Mouse (Mus musculus) gastrocnemius, postnatal 14 days (tissue): ENCODE results near the gene Iscu. TPM values are rescaled to one million over a fixed set of nuclear protein-coding genes. Genes with fewer than 3 reads are reported as not detected.

Experiments
- DNase-seq: peaks from one replicate; pipeline ENCODE4 v3.0.0; 2021; ENCODE audit warnings: mixed read lengths
- intact Hi-C: fragments of 180-260 bp; cut with DNase I; formaldehyde crosslinking; loops from one replicate; pipeline ENCODE4 v1.15.1; 2025; ENCODE audit warnings: low total_unique reads
- long read RNA-seq, 2 experiments: library from polyadenylated mRNA; stranded (forward); transcript quantifications; one replicate each; pipeline ENCODE4 v2.0.0; 2021
- total RNA-seq, 2 experiments: library from RNA; stranded (reverse); gene quantifications; 2 replicates each; pipeline ENCODE4 v1.2.3; 2021

Iscu gene
- total RNA-seq: 100 to 1,000 TPM in 1 of 2 experiments, 10 to 100 TPM in 1; 92.5 to 102 TPM
- long read RNA-seq, experiment 1, transcript Iscu-201 (5 exons, 957 nt): major isoform, 123 of 129 reads
- long read RNA-seq, experiment 1, partial matches to known transcripts: 1 of 129 reads
- long read RNA-seq, experiment 1, other reads (novel, unspliced or antisense): 0 of 129 reads
- long read RNA-seq, experiment 2, transcript Iscu-201 (5 exons, 957 nt): major isoform, 126 of 134 reads
- long read RNA-seq, experiment 2, partial matches to known transcripts: 0 of 134 reads
- long read RNA-seq, experiment 2, other reads (novel, unspliced or antisense): 1 of 134 reads

- DNase-seq: peak; percentile 94
- intact Hi-C loops: loop anchor here (10.0 kb wide), 1 partner anchor 332 kb away; no protein-coding TSS in a partner anchor
Observed at GRCm38 (mm10) chr5:113772450-113772895, at the start of gene Iscu, which contains the start of gene Sart3. TSS of gene Iscu (plus strand) at chr5:113772748. TSS of gene Sart3 (minus strand) at chr5:113772510.

DNA sequence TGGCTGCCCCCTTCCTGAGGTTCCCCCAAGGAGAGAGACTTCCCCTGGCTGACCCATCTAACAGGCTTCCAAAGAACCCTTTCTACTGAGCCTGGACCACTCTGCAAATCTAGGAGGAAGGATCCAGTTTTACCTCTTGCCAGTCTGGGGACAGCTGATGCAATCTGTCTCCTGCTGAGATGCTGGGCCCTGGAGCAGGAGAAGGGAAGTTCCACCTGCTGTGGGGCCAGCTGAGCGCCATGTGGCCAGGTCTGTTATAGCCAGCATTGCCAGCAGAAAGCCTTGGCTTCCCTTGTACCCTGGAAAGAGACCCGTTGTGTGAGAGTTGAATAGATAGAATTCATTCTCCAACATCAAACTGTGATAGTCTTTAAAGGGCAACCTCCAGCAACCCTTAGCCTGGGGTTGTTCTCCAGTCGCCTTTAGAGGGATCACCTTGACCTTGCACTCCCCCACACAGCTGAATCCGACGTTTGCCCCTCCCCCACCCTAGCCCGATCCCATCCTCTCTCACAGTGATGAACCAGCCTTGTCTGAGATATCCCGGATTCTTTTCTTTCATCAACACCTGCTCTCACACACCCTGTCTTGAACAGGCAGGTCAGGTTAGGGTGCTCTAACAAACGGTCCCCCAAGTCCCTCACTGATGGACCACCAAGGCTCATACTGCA lies 48.8 kb upstream of the Iscu start:
- DNase-seq: no peak
- intact Hi-C loops: loop anchor here (2.0 to 5.0 kb wide), 2 partner anchors 136 to 253 kb away; no protein-coding TSS in a partner anchor

- intact Hi-C loops: loop anchor here (2.0 to 5.0 kb wide), 2 partner anchors 137 to 254 kb away; no protein-coding TSS in a partner anchor
- DNase-seq: peak; percentile 76
Observed at GRCm38 (mm10) chr5:113724446-113724845, 48.1 kb upstream of the Iscu start, which contains the start of gene 1700069L16Rik. TSS of gene 1700069L16Rik (minus strand) at chr5:113724772.

DNA sequence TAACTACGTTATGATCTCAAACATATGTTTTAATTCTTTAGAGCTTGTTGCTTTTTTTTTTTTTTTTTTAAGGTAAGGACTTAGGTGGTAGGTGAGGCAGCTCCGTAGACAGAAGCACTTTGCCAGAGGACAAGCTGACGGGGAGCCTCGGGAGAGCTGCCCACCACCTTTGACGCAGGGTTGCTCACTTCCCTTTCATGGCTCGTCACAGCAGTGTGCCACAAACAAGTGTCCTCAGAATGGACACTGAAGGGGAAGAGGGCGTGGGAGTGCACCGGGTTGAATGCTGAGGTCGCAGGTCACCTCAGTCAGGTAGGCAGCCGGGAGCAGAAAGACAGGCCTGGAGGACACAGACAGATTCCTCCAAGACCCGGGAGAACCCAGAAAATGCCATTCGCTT lies 47.1 kb upstream of the Iscu start:
- intact Hi-C loops: loop anchor here (2.0 kb wide), 1 partner anchor 255 kb away; no protein-coding TSS in a partner anchor
- DNase-seq: no peak

- no peak for DNase-seq
- intact Hi-C loops: loop anchor here (2.0 kb wide), 1 partner anchor 360 kb away; no protein-coding TSS in a partner anchor
Observed at GRCm38 (mm10) chr5:113726618-113727017, 45.9 kb upstream of the Iscu start.

GRCm38 (mm10) chr5:113727238-113727637 lies 45.3 kb upstream of the Iscu start:
- intact Hi-C loops: loop anchor here (2.0 kb wide), 1 partner anchor 360 kb away; no protein-coding TSS in a partner anchor
- DNase-seq: no peak

- intact Hi-C loops: no loop called here
- no peak for DNase-seq
Observed at GRCm38 (mm10) chr5:113728011-113728410, 44.5 kb upstream of the Iscu start.

DNA sequence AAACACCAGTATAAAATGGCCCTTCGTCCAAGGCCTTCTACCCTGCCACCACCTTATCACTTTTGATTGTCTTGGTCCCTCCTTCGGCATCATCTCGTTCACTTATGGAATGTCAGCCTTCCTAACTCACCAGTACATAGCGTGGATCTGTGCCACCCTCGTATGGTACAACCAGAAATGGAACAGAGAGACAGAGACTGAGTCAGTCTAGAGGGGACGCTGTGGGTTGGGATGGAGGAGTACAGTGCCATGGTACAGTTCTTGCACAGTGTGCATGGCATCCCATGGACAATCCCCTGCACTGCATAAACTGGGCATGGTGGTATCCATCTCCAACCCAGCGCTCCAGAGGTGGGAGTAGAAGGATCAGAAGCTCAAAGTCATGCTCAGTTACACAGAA lies 43.9 kb upstream of the Iscu start:
- intact Hi-C loops: no loop called here
- no peak for DNase-seq

DNA sequence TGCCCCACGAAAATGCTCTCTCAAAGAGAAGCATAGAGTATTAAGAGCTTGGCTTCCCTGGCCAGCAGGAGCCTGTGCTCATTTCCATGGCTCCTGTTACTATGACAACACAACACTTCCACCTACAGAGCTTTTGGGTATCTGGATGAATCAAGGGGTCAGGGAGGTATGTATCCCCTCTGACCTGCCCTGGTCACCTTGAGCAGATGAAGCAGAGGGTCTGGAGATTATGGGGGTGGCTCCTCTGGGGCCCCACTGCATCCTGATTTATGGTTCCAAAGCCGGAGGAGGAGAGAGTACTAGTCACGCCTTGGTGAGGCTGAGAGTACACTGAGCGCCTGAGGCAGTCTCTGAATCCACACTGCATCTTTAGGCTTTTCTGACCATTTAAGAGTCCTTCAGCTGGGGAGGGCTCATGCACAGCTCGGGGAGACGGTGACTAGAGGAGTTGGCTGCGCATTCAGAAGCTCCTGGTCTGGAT lies 41.9 kb upstream of the Iscu start:
- no peak for DNase-seq
- intact Hi-C loops: no loop called here

- DNase-seq: no peak
- intact Hi-C loops: no loop called here
Observed at GRCm38 (mm10) chr5:113731174-113731573, 41.4 kb upstream of the Iscu start.

DNA sequence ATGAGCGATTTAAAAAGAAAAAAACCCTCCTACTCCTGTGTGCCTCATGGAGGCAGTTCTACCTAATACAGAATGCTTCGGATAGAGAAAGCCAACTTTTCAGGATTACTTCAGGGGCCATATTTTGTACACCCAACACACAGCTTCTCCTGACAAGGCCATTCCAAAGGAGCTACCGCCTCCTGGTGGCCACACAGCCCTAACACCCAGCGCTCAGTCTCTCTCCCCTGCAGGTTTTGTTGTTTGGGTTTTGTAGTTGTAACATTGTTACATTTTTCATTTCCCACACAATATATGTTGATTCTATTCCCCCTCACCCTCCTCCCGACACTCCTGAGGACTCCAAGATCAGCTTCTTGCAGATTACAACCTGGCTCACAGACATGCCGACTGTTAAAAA lies 40.4 kb upstream of the Iscu start:
- intact Hi-C loops: no loop called here
- DNase-seq: peak; percentile 54

- DNase-seq: no peak
- intact Hi-C loops: no loop called here
Observed at GRCm38 (mm10) chr5:113734376-113734775, 38.2 kb upstream of the Iscu start.

- intact Hi-C loops: no loop called here
- no peak for DNase-seq
Observed at GRCm38 (mm10) chr5:113735023-113735344, 37.6 kb upstream of the Iscu start.

DNA sequence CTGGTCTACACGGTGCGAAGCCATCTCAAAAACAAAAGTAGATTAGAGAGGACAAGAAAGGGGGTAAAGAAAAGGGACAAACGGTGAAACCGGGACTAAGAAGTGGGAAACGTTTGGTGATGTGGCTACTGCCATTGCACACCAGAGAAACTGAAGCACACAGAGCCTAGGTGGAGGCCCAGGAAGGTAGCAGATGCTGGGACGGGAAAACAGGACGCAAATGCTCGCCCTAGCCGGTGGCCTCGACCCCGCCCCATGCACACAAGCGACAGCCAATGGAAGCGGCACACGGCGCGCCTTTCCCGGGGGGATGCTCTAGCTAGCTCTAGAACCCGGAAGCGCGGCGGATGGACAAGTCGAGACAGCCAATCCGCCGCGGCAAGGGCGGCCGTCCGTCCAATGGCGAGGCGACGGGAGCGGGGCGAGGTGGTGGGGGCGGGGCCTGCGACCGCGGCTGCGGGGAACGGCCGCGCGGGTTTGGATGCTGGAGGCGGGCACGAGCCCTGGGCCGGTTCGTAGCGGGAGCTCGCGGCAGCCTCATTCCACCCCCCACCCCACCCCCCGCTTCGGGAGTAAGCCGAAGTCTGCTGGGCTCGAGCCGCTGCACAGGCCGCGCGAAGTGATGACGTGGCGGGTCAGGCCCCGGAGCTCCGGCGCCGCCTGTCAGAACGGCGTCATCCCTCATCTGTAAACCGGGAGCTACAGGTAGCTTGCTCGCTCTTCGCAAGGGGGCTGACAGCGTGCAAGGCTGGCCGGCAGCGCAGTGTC lies 37.0 kb upstream of the Iscu start, which contains the start of gene Ficd:
Ficd (plus strand) TSS at position 459 of the 768 bp plus-strand sequence.
- DNase-seq: peak; percentile 95
- intact Hi-C loops: loop anchor here (2.0 kb wide), 1 partner anchor 35 kb away; no protein-coding TSS in a partner anchor

DNA sequence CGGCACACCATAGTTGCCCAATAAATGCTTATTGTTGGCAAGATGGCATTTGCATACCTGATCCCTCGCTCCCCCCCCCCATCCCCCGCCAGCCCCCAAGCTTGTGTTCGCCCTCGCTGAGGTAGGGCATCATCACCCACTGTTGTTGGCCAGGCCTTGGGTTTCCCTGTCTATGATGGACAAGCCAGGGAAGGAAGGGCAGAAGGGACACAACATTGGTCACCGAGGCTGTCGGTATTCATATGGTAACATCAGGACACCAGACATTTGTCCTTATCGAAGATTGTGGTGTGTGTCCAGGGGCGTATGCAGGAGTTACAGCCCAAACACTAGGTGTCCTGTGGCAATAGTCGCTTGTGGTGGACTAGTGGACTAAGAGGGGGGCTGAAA lies 36.4 kb upstream of the Iscu start:
- no peak for DNase-seq
- intact Hi-C loops: loop anchor here (2.0 kb wide), 1 partner anchor 35 kb away; no protein-coding TSS in a partner anchor

- intact Hi-C loops: loop anchor here (2.0 kb wide), 1 partner anchor 34 kb away; no protein-coding TSS in a partner anchor
- no peak for DNase-seq
Observed at GRCm38 (mm10) chr5:113736522-113737164, 35.9 kb upstream of the Iscu start.

- intact Hi-C loops: loop anchor here (2.0 kb wide), 1 partner anchor 33 kb away; no protein-coding TSS in a partner anchor
- no peak for DNase-seq
Observed at GRCm38 (mm10) chr5:113737607-113738237, 34.8 kb upstream of the Iscu start.

DNA sequence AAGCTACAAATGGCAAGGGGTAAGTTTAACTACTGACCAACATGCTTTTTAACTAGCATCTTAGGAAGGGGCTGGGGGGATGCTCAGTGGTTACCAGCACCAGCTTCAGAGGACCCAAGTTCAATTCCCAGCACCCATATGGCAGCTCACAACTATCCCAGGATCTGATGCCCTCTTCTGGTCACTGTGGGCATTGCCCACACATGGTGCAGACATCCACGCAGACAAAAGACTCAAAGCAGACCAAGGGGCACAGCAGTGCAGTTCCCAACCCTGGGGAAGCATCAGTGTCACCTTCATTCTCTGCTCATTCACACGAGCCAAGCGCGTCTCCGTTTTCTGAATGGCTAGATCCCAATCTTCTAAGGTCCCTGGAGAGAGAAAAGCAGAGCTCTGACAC lies 24.9 kb upstream of the Iscu start:
- intact Hi-C loops: no loop called here
- DNase-seq: no peak
